Mouse (Mus musculus) bone marrow macrophage, adult 2 months (primary cell): ENCODE results near the gene Exd1. TPM values are rescaled to one million over a fixed set of nuclear protein-coding genes. Genes with fewer than 3 reads are reported as not detected.

Source experiments
- H3K27ac ChIP-seq: 2 replicates; pipeline ENCODE4 v1.5.1; 2012; ENCODE audit warnings: low read depth, low read length; ENCODE audit not compliant: insufficient read depth
- H3K4me1 ChIP-seq: 2 replicates; pipeline ENCODE4 v1.6.1; 2012; ENCODE audit warnings: low read length; ENCODE audit not compliant: control insufficient read depth, insufficient read depth
- H3K4me3 ChIP-seq: 2 replicates; pipeline ENCODE4 v1.5.1; 2012; ENCODE audit warnings: mild to moderate bottlenecking, low read length, moderate library complexity; ENCODE audit not compliant: insufficient read depth
- CTCF ChIP-seq: IDR thresholded peaks from 2 replicates; pipeline ENCODE4 v1.5.1; 2012; ENCODE audit warnings: low read depth, mild to moderate bottlenecking, low read length, moderate library complexity
- POLR2A ChIP-seq: IDR thresholded peaks from 2 replicates; pipeline ENCODE4 v1.6.1; 2012; ENCODE audit warnings: mild to moderate bottlenecking, low read depth, low read length, borderline replicate concordance
- polyA plus RNA-seq: library from polyadenylated mRNA; stranded (reverse); fragments of >200 nt; gene quantifications from 2 replicates; pipeline ENCODE4 v1.2.4, GENCODE M21; 2012; ENCODE audit not compliant: missing spikeins, insufficient read depth, insufficient read length

Gene Exd1
- polyA plus RNA-seq: 0.80 and 1.0 TPM in 2 replicates

DNA sequence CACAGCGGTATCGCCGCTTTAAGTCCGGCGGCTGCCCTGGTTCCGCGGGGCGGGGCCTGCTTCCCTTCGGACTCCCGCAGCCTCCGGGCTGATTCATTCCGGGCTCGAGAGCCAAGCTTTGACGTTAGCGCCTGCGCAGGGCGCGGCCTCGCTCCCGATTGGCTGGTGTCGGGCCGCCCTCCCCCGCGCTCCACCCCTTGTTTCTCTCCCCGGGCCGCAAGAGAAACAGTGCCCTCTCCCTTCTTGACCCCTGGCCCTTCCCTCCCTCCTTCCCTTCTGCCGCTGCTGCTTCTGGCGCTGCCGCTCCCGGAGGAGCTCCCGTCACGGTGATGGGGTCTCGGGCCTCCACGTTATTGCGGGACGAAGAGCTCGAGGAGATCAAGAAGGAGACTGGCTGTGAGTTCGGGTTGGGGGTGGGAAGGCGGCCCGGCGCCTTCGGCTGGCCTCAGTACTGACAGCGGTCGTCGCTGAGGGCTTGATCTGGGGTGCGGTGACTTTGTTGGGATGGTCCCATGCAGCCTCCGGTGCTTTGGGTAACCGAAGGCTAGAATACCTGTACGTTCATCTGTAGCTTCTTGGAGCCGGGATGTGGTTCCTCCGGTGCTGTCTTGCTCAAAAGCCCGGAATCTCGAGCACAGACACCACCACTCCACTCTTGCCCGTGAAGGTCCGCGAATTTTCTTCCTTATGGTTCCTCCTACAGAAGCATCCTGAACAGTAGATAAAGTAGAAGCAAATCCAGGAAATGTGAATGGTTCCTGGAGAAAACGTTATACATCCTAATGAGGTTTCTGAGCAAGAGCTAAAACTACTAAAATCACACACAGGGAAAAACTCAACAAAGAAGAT is at the start of gene Exd1, which contains the start of gene Chp1:
Gene Exd1, minus strand, starts transcription at position 106 of the 849 bp plus-strand sequence.
Gene Chp1, plus strand, starts transcription at position 176 of the 849 bp plus-strand sequence.
- peak within 1 kb of the TSS; percentile 66 for H3K27ac ChIP-seq
- TF ChIP-seq POLR2A (no peak), CTCF (no peak)
- H3K4me3 ChIP-seq: peak within 1 kb of the TSS; percentile 82
- H3K4me1 ChIP-seq: peaks cover 14% of the 10 kb centered on the region

DNA sequence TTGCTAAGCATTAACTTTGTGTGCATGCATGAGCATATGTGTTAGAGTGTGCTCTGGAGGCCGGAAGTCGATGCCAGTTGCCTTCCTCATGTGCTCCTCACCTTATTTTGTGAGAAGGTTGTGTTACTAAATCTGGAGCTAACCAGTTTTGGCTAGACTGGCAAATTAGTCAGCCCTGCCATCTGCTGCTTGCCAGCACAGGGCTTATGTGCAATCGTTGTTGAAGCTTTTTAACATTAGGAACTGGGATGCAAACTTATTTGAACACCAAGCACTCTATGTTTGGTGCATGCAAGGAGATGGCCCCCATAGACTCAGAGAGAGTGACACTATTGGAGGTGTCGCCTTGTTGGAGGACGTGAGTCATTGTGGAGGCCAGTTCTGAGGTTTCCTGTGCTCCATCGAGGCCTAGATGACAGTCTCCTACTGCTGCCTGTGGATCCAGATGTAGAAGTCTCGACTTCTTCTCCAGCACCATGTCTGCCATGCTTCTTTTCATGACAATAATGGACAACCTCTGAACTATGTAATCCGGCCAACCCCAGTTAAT is 49.4 kb upstream of the Exd1 start:
- Histone ChIP-seq H3K4me3 (no peak overlapping the region), H3K27ac (no peak overlapping the region), H3K4me1 (peaks cover 14% of the 10 kb centered on the region)
- no peak for TF ChIP-seq POLR2A
- TF ChIP-seq CTCF: no peak

DNA sequence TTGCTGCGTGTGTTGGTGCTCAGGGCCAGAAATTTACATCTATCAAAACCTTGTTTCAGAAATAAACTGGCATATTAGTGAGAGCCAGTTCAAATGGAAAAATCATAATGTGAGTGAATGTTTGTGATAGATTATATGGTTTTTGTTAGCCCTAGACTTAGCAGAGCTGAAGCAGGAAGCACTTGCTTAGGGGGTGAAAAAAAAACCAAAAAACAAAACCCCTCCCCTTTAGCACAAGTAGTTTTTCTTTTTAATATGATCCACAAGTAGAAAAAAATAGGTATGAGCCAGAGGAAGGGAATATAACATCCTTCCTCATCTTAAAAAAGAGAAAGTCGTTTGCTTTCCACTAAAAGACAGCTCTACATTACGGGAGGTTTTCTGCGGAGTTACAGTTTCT is 47.9 kb upstream of the Exd1 start:
- H3K4me3 ChIP-seq: peak overlapping the region; percentile 86
- no peak for TF ChIP-seq CTCF
- no peak for TF ChIP-seq POLR2A
- peaks cover 12% of the 10 kb centered on the region for H3K4me1 ChIP-seq
- no peak overlapping the region for H3K27ac ChIP-seq

DNA sequence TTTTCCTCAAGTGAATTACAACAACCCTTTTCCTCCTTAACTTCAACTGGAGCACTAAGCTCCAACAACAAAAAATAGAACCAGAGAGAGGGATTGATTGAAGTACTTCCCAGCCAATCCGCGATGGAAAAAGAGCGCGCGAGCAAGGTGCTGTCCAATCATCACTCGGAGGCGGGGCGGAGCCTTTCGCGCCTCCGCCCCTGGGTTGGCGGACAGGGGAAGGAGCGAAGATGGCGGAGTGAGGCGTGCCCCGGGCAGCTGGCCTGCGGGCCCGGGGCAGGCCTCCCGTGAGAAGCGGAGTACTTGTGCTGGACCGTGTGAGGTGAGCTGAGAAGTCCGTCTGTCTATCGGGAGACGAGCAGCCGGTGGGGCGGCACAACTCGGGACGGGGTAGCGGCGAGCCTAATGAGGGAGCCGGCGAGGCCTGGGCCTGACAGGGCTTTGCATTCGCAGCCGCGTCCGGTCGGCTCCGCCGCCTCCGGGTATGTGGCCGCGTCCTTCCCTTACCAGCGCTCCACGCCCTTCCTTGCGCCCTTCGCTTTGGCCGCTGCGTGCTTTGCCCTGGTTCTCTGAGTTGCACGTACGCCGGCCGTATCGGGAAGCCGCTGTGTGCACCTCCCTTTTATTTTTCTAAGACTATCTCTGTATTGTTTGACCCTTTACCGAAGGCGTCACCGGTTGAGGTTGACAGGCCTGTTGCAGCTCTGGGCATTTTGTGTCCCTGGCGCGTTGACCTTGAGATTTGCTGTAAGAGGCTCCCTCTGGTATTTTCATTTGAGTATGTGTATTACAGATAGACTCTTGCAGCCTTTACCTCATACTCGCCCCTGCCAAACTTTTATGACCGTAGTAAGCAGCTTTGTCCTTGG is 46.9 kb upstream of the Exd1 start:
- TF ChIP-seq POLR2A (no peak; the same call in 1 of the 2 replicates), CTCF (no peak)
- Histone ChIP-seq H3K27ac (peak overlapping the region; percentile 65), H3K4me3 (peak overlapping the region; percentile 86), H3K4me1 (peaks cover 12% of the 10 kb centered on the region)

DNA sequence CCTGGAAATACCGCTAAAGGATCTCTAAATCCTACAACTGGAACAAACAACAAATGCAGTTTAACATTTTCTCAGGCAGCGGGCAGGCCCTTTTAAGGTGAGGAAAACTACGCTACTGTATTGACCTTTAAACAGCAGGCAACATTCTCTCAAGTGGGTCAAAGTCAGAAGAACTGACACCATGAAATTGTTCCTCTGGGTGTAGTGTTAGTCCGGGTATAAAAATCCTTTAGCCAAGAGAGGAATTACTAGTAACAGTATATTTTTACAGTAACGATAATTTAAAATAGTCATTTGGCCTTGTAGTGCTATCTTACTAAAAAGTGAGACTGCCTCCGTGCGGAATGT is 46.3 kb upstream of the Exd1 start:
- peaks cover 12% of the 10 kb centered on the region for H3K4me1 ChIP-seq
- peak overlapping the region; percentile 18; the same call in 1 of the 2 replicates for H3K4me3 ChIP-seq
- H3K27ac ChIP-seq: peak overlapping the region; percentile 65
- TF ChIP-seq CTCF (no peak), POLR2A (no peak)

DNA sequence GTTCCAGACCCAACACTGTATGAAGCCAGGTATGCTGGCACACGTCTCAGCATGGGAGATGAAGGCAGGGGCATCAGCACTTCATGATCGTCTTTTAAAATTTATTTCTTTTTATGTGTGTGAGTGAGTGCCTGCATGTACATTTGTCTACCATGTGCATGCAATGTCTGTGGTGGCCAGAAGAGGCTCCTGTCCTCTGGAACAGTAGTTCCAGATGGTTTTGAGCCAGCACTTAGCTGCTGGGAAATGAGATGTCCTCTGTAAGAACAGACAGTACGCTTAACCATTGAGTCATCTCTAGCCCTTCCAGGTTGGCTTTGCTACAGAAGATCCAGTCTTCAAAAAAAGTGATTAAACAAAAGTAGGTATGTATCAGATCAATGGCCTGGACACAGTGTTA is 43.8 kb upstream of the Exd1 start:
- TF ChIP-seq CTCF (no peak), POLR2A (no peak)
- peaks cover 5% of the 10 kb centered on the region for H3K4me1 ChIP-seq
- no peak overlapping the region for H3K4me3 ChIP-seq
- no peak overlapping the region for H3K27ac ChIP-seq

DNA sequence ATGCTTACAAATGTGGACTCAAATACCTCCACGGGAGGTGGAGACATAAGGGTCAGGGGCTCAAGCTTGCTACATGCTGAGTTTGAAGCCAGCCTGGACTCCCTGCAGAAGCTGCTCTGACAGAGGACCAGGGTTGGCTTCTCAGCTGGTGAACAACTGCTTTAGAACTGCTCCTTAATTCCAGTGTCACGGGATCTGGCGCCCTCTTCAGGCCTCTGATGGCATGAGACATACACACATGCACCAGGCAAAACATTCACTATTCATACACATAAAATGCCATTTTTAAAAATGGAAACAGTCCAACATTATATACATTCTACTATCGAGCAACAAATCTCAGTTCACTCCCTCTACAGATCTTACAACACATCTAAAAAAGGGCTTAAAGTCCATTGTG is 40.0 kb upstream of the Exd1 start:
- Histone ChIP-seq H3K4me3 (no peak overlapping the region), H3K27ac (no peak overlapping the region), H3K4me1 (no peaks in the 10 kb centered on the region)
- TF ChIP-seq POLR2A (no peak), CTCF (peak; percentile 88)

DNA sequence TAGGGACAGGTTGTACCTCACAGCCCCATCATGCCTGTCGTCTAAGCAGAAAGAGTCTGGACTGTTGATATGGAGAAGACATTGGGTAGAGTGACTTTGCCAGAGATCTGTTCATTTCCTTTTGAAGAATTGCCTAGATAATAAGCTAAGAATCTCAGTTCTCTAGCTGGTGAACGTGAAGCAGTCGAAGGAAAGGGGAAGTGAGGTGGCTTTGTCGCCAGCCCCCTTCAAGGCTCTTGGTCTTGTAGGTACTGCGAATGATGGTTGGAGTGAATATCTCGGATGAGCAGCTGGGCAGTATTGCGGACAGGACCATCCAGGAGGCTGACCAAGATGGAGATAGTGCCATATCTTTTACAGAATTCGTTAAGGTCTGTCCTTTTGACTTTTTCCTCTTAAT is 36.9 kb upstream of the Exd1 start:
- Histone ChIP-seq H3K4me3 (no peak overlapping the region), H3K27ac (no peak overlapping the region), H3K4me1 (no peaks in the 10 kb centered on the region)
- TF ChIP-seq CTCF (no peak), POLR2A (no peak)

DNA sequence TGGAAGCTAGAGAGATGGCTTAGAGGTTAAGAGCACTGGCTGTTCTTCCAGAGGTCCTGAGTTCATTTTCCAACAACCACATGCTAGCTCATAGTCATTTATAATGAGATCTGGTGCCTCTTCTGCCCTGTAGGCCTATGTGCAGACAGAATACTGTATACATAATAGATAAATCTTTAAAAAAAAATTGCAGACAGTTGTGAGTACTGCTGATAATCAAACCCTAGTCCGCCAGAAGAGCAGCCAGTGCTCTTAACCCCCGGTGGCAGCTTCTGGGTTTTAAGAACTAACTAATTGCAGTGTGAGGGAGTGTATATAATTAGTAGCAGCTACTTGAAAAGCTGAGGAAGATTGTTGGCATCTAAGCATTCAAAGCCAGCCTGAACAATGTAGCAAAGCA is 36.0 kb upstream of the Exd1 start:
- Histone ChIP-seq H3K4me1 (no peaks in the 10 kb centered on the region), H3K27ac (no peak overlapping the region), H3K4me3 (no peak overlapping the region)
- no peak for TF ChIP-seq CTCF
- no peak for TF ChIP-seq POLR2A

DNA sequence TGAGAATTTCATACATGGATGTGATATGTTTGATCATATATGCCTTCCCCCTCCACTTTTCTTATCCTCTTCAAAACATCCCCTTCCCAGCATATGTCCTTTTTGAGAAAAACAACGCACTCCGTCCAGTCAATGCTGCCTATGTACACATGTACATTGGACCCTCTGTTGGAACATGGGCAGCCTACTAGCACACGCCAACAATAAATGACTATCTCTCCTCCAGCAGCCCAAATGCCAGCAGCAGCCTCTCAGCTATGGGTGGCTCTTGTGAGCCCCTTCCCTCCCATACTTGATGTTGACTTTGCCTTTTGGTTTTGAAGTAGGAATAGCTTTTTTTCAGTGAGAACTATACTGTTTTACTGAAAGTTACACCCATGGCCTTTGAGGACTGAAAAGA is 34.1 kb upstream of the Exd1 start:
- TF ChIP-seq CTCF: no peak
- no peak for TF ChIP-seq POLR2A
- H3K4me3 ChIP-seq: no peak overlapping the region
- no peaks in the 10 kb centered on the region for H3K4me1 ChIP-seq
- H3K27ac ChIP-seq: no peak overlapping the region
